Mouse (Mus musculus): ENCODE measurements around the gene Trmt61a. TPM values are rescaled to one million over a fixed set of nuclear protein-coding genes. Genes with fewer than 3 reads are reported as not detected.

Gene Trmt61a
- total RNA-seq, 2 experiments from 2014 or later: 19.2 to 19.5 TPM

DNA sequence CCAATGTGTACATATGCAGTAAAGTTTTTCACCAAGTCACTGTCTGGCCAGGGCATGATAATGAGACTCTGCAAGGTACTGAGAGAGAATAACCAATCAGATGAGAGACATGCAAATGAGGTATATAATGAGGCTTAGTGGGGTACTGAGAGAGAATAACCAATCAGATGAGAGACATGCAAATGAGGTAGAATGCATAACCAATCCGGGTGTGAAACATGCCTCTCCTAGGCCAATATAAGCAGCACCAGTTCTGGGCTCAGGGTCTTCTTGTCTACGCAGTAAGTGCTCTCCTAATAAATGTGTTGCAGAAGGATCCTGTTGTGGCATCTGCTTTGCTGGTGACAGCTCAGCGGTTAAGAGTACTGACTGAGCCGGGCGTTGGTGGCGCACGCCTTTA, 38.6 kb downstream of the Trmt61a start:
- DNase-seq (ENCODE audit: extremely low spot score in 1 of 2, low spot score in 2 of 2): no peak
- intact Hi-C loops (cut with DNase I): no loop called here

DNA sequence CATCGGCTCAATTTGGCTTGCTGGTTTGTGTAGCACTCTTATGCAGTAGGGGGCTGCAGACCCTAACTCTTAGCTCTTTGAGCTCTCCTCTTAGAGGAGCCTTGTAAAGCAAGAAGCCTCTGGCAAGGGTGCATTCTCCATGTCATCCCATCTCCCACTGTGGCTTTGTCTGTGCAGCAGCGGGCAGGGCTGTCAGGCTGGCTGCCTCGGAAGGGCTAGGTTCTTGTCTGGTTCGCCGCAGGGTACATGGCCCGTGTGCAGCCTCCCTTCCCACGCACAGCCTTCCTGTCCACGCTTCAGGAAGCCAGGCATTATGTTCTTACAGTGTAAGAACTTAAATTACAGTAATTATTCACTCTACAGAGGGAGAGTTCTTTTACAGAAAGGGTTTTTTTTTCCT, 40.8 kb downstream of the Trmt61a start:
- intact Hi-C loops (cut with DNase I): no loop called here
- no peak for DNase-seq (ENCODE audit: extremely low spot score in 1 of 2, low spot score in 2 of 2)

DNA sequence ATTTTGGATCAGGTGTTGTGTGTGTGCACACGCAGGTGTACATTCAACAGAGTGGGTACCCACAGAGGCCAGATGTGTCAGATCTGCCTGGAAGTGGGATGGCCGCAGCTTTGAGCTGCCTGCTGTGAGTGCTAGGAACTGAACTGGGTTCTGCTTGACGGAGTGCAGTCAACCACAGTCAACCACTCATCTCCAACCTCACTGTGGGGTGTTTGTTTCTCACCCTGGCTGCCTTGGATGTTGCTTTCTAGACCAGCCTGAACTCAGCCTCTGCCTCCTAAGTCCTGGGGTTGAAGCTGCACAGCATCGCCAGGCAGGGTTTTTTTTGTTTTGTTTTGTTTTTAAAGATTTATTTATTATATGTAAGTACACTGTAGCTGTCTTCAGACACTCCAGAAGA, 42.3 kb downstream of the Trmt61a start:
- intact Hi-C loops (cut with DNase I): no loop called here

DNA sequence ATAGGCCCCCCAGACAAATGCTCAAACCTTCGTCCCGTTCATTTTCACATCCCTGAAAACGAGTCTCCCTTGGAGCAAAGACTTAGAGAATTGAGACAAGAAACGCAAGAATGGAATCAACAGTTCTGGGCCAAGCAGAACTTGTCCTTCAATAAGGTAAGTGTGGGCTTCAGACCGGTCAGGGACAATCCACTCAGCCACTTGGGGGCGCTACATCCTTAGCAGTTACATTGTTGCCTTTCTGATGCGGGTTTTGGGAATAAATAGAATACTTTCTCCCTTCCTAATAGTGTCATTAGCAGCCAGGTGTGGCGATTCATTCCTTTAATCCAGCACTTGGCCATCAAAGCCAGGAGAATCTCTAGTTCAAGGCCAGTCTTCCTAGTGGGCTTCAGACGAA, 44.7 kb downstream of the Trmt61a start:
- peak in 1 of 2 experiments; percentile 75 for DNase-seq (ENCODE audit: extremely low spot score in 1 of 2, low spot score in 2 of 2)
- intact Hi-C loops (cut with DNase I): no loop called here

More for the DNA sequence above, 42.3 kb downstream of the Trmt61a start:
- no peak for DNase-seq (ENCODE audit: extremely low spot score in 1 of 2, low spot score in 2 of 2)

DNA sequence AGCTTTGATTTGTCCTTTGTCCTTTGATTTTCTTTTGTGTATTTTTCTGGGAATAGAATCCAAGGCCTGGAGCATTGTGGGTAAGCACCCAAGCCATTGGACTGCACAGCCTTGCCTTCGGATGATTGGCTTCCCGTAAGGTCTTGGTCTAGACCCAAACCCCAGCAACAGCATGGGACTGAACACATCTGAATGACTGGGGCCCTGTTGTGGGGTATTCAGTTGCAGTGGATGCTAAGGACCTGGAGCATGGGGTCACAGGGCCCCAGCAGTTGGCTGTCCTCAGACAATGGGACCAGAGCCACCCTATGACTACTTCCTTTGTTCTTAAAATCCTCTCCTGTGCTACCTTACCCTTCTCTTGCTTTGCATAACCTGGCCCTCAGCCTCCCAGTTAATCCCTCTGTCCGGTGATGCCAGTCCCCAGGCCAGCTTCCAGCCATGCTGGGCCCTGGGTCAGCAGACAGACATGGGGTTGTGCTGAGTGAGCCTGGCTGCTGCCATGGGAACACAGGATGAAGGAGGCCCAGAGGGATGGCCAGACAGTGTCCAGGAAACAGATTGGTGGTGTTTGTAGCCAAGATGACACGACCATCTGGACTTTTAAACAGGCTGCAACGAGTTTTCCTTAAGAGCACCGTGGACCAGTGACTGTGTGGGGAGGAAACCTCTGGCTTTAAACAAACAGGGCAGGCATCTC, 46.9 kb downstream of the Trmt61a start:
- intact Hi-C loops (cut with DNase I): no loop called here
- DNase-seq (ENCODE audit: extremely low spot score in 1 of 2, low spot score in 2 of 2): peak in 1 of 2 experiments; percentile 65

DNA sequence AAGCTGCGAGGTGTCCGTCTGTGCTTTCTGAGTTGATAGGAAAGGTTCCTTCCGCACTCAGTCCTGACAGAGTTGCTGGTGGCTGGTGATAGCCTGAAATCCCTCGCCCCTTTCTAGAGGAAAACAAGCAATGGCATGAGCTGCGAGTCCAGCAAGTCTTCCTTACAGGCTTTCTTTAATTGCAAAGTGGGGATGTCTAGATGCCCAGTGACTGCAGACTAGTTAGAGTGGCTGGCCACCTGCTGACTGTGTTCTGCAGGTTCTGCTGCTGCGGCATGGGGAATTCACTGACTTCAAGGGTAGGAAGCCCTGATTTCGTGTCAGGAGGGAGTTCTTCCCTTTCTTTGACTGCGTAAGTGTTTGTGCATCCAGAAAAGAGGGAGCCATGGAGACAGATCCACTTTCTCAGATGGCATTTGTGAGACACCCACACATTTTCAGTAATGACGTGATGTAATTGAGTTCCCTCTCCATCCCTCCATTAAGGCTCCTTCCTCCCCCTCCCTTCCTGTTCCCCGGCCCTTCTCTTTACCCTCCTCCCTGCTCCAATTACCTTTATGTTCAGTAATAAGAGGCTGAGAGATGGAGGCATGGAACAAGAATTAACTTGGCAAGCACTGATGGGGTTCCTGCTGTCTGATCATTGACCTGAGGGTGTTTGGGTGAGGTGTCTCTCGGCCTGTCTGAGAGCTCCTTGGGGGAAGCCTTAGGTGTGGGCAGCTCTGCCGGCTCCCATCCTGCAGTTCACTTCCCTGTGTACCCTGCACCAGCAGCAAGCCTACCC, 47.6 kb downstream of the Trmt61a start:
- intact Hi-C loops (cut with DNase I): no loop called here
- DNase-seq (ENCODE audit: extremely low spot score in 1 of 2, low spot score in 2 of 2): peak in 1 of 2 experiments; percentile 51

DNA sequence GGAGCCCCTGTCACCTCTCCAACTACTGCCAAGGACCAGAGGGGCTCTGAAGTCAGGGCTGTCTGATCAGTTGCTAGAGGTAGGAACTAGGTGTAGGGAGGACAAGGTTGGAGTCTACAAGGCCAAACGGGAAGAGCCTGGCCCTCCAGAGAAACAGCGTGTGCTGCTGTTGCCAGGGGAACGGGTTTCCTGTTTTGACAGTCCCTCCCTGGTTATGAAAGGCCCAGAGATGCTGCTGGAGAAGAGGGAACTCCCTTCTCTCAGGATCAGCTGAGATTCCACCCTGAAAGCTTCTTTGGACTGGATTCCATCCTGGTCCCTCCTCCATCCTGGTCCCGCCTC, 48.2 kb downstream of the Trmt61a start:
- intact Hi-C loops (cut with DNase I): no loop called here
- peak; percentile 44 to 77 for DNase-seq (ENCODE audit: extremely low spot score in 1 of 2, low spot score in 2 of 2)

DNA sequence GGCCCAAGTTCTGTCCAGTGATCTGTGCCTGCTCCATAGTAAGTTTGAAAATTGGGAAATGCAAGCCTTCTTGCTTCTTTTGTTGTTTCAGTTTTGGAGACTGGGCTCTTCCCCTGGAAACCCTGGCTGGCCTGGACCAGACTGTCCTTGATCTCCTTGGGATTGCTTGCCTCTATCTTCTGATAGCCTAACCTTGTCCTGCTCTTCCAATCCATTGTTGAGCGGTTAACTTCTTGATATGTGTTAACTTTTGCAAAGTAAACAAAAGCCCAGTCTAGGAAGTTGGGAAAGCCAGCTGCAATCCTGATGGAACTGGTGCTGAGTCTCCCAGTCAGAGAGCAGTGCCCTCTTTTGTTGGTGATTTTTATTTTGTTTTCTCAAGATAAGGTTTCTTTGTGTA, 50.1 kb downstream of the Trmt61a start:
- intact Hi-C loops (cut with DNase I): no loop called here
- DNase-seq (ENCODE audit: extremely low spot score in 1 of 2, low spot score in 2 of 2): no peak

DNA sequence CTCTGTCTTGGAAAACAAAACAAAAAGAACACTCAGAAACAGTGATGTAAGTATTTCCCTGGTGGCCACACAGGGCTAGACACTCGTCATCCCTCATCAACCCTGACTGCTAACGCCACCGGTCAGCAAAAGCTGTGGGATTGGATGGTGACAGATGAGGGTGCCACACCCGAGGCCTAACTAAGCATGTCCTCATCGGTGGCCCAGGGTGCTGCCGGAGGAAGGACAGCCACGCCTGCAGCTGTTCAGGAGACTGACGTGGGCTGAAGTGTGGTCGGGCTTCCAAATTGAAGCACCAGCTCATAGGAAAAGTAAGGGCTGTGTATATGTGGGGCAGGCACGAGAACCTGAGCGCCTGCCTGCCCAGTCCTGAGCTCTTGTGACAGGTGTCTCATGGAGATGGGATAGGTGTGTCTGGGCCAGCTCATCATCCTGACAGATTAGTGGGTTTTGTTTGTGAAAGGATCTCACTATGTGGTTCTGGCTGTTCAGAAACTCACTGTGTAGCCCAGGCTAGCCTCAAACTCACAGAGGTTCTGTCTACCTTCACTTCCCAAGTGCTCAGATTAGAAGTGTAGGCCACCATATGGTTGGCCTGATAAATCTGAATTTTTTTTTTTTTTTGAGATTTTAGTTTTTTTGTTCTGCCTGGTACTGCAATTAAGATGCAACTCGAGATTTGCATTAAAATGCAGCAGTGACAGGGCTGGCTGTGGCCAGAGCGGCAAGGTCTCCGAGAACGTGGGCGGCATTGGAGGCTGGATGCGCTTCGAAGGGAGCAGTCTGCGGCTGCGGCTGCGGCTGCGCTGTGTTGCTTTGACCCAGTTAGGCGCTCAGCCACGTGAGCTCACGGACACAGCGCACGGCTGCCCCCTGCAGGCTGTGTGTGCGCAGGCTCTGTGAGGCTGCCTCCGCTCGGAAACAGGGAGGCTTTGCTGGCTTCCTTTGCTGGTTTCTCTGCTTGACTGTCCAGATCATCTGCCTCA, 54.2 kb downstream of the Trmt61a start:
- peak; percentile 82 to 93 for DNase-seq (ENCODE audit: extremely low spot score in 1 of 2, low spot score in 2 of 2)
- intact Hi-C loops (cut with DNase I): no loop called here

DNA sequence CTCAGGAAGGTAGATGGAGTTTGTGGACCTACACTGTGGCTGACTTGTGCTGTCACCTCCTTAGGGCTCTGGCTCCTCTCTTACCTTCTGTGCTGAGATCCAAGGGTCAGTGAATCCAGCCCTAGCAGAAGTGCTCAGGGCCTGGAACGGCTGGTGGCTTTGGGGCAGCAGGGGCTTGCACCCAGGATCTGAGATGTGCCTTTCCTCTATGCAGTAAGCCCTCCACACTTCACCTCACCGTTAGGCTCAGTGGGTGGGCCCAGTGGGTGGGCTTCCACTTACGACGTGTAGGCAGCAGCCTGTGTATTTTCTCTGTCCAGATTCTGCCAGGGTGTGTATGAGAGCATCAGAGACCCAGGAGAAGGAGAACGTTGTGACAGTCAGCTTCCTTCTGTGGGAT, 55.0 kb downstream of the Trmt61a start:
- intact Hi-C loops (cut with DNase I): no loop called here

More for the DNA sequence above, 55.0 kb downstream of the Trmt61a start:
- no peak for DNase-seq (ENCODE audit: extremely low spot score in 1 of 2, low spot score in 2 of 2)

Other genes starting within 250 kb of the Trmt61a start
- gene Tnfaip2, start 235.6 kb upstream of the Trmt61a start, total RNA-seq (2021): under 1 TPM; 0.61 to 0.81 TPM
- 1 to 10 TPM; 4.0 TPM for gene Gm266, start 192.3 kb upstream of the Trmt61a start, total RNA-seq (2021)
- 100 to 1,000 TPM; 265 to 276 TPM for gene Eif5, start 140.1 kb upstream of the Trmt61a start, total RNA-seq (2021)
- gene Mark3, start 103.6 kb upstream of the Trmt61a start, total RNA-seq (2021): 100 to 1,000 TPM; 132 to 137 TPM
- 1,000 to 10,000 TPM in 1 of 2 experiments, 100 to 1,000 TPM in 1; 966 to 1,046 TPM for gene Ckb, start 5.8 kb upstream of the Trmt61a start, total RNA-seq (2021)
- 10 to 100 TPM; 40.6 to 43.2 TPM for gene Bag5, start 35.2 kb downstream of the Trmt61a start, total RNA-seq (2021)
- 10 to 100 TPM; 37.9 to 38.6 TPM for gene Apopt1, start 35.2 kb downstream of the Trmt61a start, total RNA-seq (2021)
- 100 to 1,000 TPM; 901 to 907 TPM for gene Klc1, start 80.7 kb downstream of the Trmt61a start, total RNA-seq (2021)
- gene Xrcc3, start 135.8 kb downstream of the Trmt61a start, total RNA-seq (2021): 1 to 10 TPM; 3.0 to 3.2 TPM
- 10 to 100 TPM; 14.9 to 19.2 TPM for gene Zfyve21, start 136.1 kb downstream of the Trmt61a start, total RNA-seq (2021)
- gene Ppp1r13b, start 230.0 kb downstream of the Trmt61a start, total RNA-seq (2021): 10 to 100 TPM; 60.8 to 61.3 TPM